Mouse (Mus musculus) skeletal muscle tissue, adult 2 months (tissue): ENCODE results near the gene Exosc3.
"Not testable (repeated sequence)": the region's sequence is repeated elsewhere in the genome, so short reads cannot be mapped to it uniquely, and the experiment has no call there.

Source experiments
- DNase-seq: peaks from one replicate; pipeline ENCODE4 v3.0.0-alpha.2; 2012; ENCODE audit warnings: low read depth, low spot score

The Exosc3 gene

DNA sequence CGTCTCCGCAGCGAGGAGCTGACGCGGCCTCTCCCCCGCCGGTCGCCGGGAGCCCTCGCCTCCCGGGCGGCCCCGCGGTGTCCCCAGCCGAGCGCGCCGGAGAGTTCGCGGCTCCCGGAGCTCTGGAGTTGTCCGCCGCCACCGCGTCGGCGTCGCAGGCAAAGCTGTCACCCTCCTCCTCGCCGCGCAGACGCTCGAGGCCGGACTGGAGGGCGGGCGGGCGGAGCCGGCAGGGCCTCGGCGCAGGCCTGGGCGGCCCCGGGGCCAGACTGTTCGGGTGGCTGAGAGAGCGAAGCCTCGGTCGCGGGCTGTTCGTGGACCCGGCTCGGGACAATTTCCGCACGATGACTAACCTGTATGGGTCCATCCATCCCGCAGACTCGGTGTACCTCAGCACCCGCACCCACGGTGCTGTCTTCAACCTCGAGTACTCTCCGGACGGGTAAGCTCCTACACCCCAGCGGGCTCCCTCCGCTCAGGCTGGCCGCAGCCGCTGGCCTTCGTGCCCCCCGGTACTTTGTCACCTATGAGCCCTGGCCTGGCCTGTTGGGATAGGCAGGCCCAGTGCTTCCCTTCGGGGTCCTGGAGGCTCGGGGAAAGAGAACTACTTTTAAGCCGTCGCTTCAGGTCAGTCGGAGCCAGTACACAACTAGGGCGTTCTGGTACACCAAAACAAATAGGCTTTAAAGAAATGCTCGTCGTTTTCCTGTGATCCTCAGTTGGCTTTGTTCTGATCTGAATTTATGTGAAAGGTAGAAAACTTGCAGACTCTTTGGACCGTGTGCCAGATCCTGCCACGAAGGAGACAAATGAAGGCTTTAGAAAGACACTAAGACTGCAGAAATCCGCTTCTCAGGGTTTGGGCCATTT lies at the start of gene Exosc3:
Gene Exosc3 (minus strand): TSS at position 447 of the 870 bp plus-strand sequence.
- DNase-seq = no peak

DNA sequence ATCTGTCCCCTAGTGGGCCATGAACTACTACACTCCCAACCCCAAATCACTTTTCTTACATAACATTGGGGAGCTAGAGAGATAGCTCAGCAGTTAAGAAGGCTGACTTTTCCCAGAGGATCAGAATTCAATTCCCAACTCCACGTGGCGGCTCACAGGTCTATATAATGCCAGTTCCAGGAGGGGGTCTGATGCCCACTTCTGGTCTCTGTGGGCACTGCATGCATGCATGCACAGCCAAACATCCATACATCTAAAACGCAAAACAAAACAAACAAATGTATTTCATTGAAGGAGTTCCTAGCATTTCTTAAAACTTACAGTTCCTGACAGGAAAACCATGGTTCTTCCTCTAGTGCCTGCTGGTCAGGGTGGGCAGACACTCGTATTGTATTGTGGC lies 49.6 kb upstream of the Exosc3 start:
- no peak for DNase-seq

DNA sequence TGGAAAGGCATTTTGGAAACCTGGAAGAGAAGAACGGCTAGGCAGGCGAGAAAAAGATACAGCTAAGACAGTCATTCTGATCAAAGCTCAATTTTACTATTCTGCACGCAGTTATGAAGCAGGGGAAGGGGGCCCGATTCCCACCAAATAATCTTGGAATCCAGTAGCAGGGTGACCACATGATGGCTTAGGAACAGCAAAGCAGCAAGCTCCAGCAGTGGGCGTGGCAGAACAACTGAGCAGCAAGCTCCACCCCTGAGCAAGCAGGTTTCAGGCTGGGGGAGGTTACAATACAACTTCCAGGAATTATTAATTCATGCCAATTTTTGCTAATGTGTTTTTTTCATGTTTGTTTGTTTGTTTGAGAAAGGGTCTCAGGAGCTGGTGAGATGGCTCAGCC lies 44.8 kb upstream of the Exosc3 start:
- not testable (repeated sequence) for DNase-seq

DNA sequence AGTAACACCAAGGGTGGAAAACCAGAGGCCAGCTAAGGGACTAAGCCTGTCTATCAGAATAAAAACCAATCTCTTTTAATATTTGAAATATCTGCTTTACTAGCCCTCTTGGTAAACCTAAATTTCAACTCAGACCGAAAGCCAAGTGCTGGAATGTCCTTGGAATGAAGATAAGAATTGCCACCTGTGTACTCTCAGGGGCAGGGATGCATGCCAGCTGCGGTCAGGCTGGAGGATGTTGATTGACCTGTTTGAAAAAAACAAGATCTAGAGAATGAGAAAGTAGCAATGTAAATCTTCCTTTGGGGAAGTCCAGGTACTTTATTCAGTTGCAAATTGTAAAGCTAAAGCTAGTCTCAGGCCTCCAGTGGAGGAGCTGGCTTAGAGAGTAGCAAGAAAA lies 39.6 kb upstream of the Exosc3 start:
- DNase-seq = not testable (repeated sequence)

DNA sequence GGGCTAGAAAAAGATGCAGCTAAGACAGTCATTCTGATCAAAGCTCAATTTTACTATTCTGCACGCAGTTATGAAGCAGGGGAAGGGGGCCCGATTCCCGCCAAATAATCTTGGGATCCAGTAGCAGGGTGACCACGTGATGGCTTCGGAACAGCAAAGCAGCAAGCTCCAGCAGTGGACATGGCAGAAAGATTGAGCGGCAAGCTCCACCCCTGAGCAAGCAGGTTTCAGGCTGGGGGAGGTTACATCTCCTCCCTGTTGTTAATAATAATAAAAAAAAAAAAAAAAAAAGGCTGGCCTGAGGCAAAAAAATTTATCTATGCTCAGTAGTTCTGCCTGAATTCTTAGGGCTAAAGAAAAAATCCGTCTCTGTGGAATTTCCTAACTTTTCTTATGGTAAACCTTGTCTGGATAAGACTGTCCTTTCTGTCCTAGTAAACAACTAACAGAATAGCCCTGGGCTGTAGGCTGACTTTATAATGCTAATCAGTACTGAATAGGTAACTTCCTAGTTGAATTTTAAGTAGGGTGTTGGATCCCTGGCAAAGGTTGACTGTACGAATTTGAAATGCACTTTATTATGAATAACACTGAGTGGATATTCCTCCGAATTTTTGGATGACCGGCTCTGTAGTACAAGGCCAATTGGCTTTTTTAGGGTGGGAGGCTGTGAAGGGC lies 38.5 kb upstream of the Exosc3 start:
- DNase-seq = not testable (repeated sequence)

DNA sequence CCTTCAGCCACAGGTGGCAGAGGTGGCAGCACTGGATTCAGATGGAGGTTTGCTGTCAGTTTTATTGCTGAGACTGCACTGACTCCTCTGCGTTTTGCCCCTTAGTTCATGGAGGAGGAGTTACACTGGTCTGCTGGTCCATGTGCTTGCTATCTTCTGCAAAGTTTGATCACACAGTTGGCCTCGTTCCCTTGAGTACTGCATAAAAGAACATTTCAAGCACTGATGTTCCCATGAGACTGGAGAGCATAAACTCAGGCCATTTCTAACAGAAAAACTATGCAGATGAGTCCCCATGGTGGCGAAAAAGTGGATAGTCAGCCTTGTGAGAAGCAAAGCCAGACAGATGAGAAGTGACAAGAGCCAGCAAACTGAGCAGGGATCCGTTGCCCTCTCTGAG lies 34.0 kb upstream of the Exosc3 start:
- DNase-seq = peak; percentile 30

DNA sequence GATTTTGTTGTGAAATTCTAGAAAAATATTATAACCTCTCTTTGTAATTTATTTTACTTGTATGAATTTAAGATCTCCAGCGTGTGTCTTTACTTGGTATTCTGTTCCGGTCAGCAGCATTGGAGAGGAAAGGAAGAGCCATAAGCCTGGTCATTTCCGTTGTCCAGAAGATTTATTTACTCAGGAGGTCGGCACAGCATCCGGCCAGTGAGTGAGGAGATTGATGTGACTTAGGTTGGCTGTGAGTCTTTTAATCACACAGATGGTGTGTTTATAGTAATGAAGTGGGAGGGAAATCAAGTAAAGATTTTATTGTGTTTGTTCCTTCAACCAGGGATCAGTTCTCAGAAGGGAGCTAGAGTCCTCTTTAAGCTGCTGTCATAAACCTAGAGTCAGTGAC lies 32.3 kb upstream of the Exosc3 start:
- DNase-seq = no peak

DNA sequence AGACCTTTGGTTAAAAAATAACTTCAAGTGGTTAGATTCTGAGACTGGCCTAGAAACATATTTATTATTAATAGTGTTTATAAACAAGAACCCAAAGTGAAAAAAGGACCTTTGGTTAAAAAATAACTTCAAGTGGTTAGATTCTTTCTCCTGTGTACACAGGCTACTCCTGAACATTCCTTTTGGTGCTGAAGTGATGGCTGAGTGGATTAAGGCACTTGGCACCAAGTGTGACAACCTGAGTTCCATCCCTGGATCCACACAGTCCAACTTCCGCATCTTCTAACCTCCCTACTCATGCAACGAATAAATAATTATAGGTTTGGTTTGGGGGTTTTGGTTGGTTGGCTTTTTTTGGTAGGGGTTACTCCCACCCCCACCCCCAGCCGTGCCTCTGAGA lies 28.7 kb upstream of the Exosc3 start:
- DNase-seq = no peak

DNA sequence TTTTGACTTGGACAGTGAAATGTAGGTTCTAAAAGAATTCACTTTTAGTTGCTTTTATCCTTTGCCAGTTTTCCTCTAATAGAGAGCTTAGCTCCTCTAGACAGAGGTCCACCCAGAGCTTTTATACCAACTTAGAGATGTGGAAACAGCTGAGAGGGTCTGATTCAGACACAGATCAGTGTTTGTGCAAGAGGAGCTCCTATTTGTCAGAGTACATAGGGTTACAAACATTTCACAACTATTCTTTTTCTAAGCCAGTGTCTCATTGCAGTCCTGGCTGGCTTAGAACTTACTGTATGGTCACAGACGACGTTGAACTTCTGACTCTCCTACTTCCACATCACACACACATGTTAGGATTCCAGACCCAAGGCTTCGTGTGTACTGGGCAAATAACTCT lies 14.1 kb upstream of the Exosc3 start:
- no peak for DNase-seq

DNA sequence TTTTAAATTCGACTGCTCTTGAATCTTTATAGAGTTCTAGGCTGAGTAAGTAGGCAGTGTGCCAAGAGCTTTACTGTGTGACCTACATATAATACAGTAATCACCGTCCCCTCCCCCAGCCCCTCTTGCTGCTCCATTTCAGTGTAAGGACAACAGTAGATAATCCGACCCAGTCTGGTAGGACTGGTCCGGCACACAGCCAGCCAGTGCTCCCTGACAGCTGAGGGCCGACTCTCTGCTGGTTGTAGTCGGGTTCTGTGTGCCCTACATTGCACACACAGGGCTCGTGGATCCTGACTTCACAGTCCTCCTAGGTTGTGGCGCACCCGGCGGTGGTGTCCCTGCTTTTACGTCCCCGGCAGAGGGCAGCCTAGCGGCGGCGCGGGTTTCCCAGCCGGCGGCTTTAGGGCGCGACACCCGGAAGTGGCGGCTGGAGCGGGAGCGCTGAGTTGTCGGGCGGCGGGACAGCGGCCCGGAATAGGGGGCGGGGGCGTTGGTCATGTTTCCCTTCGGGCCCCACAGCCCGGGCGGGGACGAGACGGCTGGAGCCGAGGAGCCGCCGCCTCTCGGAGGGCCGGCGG lies 773 bp downstream of the Exosc3 start, which contains the start of gene Dcaf10:
Gene Dcaf10 (plus strand): TSS at position 433 of the 581 bp plus-strand sequence.
- DNase-seq = peak; percentile 84

DNA sequence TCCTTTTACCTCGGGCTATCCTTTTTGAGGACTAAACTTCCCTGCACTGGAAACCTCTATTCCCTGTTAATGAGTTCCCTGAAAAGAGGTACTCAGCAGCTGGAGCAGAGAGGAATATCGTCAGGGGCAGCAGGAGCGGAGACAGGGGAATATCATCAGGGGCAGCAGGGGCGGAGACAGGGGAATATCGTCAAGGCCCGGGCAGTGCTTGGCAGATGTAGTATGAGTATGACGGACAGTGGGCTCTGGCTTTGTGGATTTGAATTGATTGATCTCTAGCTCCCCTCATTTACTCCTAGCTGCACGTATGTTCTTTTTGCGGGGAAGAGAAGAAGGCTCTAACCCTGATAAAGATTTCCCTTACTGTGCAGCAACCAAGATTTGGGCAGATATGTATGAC lies 1.3 kb downstream of the Exosc3 start:
- no peak for DNase-seq

DNA sequence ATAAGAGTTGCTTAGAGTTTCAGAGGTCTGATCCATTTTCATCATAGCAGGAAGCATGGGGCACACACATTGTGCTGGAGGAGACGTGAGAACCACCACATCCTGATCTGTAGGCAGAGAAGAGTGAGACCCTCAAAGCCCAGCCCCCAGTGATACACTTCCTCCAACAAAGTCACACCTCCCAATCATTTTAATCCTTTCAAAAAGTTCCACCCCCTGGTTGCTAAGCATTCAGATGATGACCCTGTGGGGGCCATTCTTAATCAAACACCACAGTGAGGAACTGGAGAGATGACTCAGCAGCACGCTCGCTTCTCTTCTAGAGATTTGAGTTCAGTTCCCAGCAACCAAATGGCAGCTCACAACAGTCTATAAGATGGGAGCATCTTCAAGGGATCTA lies 10.1 kb downstream of the Exosc3 start:
- no peak for DNase-seq

DNA sequence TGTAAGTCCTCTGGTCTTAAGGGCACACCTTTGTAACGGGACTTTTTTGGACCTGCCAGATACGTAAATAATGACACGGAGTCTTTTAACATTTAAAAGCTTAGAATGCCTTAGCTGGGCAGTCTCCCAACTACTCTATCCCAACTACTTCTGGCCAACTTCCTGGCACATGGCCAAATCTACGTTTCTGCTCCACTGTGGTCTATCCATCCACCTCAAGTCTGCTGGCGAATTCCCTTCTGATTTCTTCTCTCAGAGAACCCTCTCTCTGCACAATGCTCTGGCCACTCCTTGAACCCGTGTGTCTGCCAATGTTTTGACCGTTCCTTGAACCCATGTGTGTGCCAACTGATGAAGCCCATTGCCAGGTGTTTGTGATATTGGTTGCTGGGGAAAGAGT lies 11.4 kb downstream of the Exosc3 start:
- DNase-seq = no peak

DNA sequence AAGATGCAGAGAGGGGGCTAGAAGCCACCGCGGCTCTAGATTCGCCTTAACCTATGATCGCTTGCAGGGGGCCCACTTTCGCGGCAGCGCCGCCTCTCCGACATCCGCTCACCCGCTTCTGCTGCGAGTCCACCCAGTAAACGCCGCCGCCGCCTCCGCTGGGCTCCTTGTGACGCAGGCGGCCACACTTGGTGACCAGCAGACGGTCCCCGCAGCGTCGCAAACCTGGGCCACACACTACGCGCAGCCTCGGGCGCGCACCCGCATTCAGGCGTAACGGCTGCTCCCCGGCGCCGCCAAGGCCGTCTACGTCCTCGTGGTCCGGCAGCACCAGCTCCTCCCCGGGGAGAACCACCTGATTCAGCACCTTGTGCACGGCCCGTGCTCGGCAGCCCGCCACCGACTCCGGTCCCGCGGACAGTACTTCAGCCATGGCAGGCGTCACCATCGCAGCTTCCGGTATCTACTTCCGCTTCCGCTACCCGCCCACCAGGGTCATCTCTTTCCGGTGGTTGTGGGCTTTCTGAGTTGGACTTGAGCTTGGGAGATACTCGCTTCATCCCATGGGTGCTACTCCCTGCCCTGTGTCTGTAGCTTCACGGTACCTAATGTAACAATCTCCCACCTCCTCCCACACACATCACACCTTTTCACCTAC lies 22.2 kb downstream of the Exosc3 start:
- peak; percentile 74 for DNase-seq

DNA sequence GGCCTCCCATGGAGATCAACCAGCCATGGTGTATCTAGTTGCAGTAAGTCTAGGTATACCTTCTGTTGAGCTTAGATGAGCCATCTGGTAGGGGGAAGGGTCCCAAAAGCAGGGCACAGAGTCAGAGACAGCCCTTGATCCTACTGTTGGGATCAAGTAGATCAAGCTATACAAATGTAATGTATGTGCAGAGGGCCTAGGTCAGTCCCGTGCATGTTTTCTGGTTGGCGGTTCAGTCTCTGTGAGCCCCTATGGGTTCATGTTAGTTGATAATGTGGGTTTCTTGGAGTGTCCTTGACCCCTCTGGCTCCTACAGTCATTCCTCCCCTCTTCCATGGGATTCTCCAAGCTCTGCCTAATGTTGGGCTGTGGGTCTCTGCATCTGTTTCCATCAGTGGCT lies 31.5 kb downstream of the Exosc3 start:
- no peak for DNase-seq

DNA sequence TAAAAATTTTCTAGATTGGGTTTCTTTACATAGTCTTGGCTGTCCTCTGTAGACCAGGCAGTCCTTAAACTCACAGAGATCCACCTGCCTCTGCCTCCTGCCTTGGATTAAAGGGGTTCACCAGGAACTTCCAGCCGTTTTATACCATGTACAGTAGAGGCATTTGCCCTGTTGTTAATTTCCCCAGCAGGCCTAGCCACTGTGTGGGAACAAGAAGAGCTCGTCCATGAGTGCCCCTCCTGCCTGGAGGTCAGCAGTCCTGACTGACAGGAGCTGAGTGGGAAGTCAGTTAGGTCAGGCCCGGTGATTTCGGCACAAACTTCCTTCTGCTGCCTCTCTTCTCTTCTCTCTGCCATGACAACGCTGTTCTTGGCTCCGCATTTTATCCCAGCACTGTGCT lies 33.9 kb downstream of the Exosc3 start:
- DNase-seq = no peak

DNA sequence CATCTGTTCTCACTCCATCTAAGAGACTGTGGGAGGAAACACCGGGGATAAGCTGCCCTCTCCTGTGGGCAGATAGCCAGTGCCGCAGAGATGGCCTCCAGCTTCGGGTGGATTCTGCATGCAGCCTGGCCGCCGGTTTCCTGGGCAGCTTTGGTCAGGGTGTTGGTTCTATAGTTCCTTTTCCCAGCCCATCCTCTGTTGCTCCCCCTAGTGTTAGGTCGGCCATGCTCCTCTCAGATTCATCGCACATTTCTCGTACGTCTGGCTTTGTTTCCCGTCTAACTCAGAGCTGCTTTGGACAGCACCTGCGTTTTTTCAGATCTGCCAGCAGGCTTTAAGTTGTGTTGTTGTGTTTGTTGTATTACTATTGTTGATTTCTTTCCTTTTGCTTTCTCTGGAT lies 34.5 kb downstream of the Exosc3 start:
- DNase-seq = no peak

DNA sequence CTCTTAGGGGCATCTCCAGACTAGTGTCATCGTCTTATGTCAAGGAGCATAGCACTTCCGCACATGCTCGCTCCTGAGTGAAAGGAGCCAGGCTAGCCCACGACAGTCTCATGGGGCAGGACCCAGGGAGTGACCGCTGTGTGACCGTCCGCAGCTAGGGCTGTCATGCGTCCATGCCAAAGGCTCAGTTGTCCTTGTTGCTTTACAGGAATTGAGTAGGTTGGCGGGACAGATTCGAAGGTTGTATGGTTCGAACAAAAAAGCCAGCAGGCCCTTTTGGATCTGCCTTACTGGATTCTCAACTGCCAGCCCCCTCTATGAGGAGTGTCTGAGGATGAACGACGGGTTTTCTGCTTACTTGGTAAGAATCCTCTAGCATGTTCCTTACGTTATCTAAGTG lies 37.0 kb downstream of the Exosc3 start:
- no peak for DNase-seq

DNA sequence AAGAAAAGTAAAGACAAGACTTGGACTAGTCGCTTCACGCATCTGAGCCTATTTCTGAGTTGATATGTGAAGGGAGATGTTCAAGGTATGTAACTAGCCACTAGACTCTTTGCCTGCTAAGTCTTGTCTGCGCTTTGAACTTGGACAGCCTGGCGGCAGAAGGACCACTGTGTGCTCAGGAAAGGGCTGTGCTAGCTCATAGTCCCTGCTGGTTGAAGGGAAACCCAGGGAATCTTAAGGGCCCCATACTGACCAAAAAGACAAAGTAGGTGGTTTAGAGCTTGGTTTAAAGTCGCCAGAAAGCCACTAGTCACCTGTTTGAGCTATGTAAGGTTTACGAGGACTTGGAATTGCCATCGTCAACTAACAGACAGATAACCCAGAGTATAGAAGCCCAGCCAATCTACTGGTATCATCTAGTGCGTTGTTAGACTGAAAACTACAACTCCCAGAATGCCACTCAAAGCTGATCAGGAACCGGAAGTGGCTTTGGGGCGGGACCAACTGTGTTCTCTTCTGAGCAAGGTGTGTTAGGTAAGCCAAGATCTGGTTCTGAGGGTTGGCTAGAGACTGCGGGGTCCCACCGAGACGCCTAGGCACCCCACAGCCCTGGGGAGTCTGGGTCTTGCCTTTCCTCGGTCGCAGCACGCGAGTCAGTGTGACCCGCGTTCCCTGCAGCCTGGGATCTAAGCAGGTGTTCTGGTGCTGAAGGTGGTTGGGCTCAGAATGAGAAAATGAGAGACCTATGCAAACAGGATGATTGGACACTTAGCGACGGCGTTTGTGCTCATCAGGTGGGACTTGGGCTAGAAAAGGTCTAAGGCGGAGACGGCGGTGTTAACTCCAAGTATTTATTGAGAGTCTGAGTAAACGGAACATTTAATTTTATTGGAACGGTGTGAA lies 45.6 kb downstream of the Exosc3 start, which contains the start of gene Trmt10b:
Gene Trmt10b (plus strand): TSS at position 466 of the 903 bp plus-strand sequence.
- peak; percentile 54 for DNase-seq

DNA sequence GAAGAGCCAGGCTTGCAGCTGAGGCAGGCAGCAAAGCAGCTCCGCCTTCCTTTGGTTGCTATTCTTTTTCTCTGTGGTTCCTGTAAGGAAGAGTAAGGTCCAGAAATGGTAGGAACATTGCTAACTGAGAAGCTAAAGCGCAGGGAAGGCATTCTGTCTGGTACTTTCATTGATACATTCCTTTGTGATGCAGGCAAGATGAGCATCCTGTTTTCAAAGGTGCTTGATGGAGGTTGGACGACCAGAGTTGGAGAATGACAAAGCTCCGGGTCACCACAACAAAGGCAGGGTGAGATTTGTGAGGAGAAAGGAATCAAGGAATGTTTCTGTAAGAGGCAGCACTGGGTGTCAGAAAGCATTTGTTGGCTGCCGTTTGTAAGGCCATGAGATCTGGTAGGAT lies 54.6 kb downstream of the Exosc3 start:
- DNase-seq = no peak

DNA sequence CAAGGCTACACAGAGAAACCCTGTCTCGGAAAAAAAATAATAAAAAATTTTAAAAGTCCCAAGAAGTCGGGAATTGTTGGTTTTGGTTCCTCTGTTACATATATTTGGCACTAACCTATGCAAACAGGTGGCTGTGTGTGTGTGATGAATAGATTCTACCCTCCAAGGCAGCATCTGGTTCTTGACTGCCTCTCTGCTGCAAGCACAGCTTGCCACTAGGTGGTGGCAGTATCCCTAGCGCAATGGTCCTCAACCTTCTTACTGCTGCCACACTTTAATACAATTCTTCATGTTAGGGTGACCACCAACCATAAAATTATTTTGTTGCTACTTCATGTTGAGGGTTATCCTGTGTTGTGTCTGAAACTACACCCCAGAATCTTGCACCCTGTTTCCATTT lies 56.2 kb downstream of the Exosc3 start:
- DNase-seq = no peak
